Mouse (Mus musculus) adrenal gland, postnatal 4 days (tissue): ENCODE results near the gene Sardh. TPM values are rescaled to one million over a fixed set of nuclear protein-coding genes. Genes with fewer than 3 reads are reported as not detected.

ENCODE experiments used
- DNase-seq, 2 experiments: peaks; one replicate each; pipeline ENCODE4 v3.0.0; 2021 to 2022; ENCODE audit warnings: low spot score in 2 of 2, mixed read lengths in 2 of 2
- total RNA-seq, 2 experiments: library from RNA; stranded (reverse); gene quantifications; 2 replicates each; pipeline ENCODE4 v1.2.3; 2021

Gene Sardh
- total RNA-seq, 2 experiments from 2014 or later = 33.3 to 44.3 TPM

DNA sequence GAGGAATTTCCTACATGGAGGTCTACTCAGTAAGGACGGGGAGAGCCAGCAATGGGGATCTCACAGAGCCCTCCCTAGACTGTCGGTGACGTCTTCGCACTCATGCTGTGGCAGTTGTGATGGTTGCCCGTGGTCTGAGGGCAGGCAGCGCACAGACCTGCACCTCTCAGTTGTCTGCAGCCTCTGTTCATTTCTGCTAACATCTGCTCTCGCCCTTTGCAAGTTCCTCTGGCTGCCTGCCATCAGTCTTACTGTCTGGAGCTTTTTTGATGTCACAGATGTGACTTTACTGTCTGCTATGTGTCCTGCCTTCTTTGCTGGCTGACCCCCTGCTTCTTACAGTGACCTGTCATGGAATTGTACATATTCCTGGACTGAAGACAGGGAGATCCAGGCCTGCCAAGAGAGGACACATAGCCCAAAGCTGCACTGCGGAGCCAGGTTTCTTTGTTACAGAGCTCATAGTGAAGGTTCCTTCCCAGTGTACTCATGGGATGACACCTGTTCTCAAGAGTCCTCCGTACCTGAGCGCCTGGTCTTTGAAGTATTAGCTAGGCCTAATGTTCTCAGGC is 72.4 kb downstream of the Sardh start:
- no peak for DNase-seq

DNA sequence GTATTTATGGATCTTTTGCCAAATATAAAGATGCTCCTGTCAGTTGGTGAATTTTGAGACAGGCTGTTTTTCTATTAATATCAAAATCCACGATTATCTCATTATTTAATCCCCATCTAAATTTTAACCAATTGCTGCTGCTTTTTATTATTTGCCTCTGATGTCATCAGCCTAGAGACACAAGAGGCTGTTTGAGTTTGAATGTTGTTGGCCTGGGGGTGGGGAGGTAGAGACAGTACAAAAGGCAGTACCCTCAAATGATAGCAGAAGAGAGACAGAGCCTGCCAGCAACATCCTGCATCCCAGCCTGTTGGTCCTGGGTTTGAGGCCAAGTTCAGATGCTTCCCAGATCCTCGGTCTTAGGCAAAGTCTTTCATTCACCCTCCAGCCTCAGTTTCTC is 73.9 kb downstream of the Sardh start:
- DNase-seq = no peak

DNA sequence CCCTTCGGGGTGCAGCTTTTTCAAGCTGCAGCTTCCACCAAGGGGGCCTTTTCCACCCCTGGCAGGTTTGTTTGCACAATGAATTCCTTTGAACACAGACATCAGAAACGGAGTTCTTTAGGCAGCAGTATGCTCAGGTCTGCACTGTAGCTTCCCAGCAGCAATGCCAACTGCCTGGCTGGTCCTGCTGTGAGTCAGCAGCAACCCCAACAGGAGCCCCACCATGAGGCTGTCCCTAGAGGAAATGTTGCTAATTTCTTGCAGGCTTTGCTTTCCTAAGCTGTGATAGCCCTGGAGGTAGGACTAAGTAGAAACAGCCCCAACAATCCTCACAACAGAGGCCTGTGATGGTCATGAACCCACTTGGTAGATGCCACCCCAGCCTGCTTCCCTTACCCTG is 81.1 kb downstream of the Sardh start:
- DNase-seq = no peak

DNA sequence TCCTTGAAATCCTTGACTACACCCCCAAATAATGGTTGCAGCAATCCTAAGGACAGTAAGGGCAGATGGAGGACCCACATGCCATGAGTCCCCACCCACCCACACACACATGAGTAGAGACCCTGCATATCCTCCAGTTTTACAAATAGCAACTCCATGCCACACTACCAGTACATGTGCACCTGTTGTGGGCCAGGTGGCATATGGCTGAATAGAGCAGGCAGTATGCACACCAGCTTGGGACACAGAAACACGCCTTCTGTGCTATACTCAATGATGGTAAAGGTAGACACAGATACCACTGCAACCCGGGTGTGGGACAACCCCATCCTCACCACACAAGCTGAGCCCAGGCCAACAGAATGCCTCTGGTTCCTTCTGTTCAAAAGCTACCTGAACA is 82.1 kb downstream of the Sardh start:
- no peak for DNase-seq

DNA sequence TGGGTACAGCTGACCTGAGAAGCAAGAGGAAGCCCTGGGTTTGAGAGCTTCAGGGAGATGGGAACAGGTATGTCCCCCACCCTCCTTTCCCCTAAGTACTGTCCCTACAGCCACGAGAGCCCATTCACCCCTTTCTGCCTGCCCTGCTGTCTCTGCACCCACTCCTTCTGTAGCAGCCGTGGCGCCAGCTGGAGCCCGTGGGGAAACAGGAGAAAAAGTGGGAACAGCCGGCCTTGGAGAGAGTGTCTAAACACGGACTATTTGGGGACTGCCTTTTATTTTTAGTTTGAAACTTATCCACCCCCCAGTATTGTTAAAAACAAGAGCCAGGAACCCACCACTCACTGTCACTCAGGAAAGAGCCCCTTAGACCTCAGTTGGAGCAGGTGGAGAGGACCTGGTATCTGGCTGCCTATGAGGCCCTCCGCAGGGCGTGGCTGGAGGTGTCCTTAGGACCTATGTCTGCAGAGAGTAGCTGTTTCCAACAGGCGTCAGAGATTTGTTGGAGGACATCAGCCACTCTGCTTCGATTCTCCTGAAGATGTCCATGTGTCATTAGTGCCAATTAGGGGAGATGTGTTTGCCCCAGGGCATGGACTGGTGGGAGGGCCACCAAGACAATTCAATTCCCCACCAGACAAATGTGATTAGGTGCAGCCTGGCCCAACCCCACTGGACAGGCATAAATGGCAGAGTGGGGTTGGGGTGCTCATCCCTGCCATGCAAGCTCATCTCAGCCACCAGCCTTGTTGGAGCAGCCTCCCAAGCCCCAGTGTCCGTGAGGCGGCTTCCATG is 83.1 kb downstream of the Sardh start, which contains the start of gene Dbh:
TSS of gene Dbh (plus strand) at position 438 of the 795 bp plus-strand sequence.
- DNase-seq = no peak

DNA sequence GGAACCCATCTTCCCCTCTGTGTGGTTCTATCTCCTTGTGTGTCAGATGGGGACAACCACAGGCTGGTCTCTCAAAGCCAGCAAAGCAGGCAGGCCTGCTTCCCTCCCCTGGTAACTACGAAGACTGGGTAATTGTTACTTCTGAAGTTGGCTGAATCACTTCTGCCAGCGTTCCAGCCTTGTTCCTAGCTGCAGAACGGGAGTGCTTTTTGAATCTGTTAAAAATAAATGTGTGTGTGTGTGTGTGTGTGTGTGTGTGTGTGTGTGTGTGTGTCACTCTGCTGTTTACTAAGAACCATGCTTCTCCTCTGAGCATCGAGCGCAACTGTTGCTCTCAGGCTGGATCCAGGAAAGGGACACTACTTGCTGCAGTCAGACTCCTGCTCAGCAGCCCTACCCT is 84.3 kb downstream of the Sardh start:
- DNase-seq = no peak

DNA sequence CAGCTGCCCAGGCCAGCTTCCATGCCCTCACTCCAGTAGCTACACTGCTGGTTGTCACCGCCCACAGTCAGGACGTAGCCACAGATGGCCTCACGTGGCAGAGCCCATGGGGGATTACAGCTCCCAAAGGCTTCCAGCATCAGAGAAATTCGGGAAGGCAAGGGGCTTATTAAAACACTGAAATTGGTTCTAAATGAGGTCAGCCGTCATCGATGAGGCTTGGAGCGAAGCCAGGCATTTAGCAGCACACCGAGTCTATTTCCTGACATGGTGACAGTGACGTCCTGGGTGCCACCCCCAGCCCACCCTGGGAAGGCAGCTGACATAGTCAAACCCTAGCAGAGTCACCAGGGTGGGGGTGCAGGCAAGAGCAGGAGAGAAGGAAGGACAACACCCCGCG is 85.5 kb downstream of the Sardh start:
- DNase-seq = no peak

DNA sequence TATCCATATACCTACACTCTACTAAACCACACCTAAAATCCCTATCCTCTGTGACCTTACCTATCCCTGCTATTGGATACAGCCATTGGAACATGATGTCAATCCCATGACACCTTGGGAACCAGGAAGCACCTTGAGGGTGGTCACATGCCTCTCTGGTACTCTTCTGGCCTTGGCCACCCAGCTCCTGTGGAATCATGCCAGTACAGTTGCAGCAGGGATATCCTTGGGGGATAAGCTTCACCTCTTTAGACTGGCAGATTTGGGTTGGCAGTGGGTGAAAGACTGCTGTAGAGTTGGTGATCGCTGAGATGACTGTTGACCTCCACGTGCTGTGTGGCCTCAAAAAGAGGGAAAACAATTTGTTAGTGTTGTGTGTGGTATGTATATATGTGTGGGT is 86.6 kb downstream of the Sardh start:
- DNase-seq = no peak

DNA sequence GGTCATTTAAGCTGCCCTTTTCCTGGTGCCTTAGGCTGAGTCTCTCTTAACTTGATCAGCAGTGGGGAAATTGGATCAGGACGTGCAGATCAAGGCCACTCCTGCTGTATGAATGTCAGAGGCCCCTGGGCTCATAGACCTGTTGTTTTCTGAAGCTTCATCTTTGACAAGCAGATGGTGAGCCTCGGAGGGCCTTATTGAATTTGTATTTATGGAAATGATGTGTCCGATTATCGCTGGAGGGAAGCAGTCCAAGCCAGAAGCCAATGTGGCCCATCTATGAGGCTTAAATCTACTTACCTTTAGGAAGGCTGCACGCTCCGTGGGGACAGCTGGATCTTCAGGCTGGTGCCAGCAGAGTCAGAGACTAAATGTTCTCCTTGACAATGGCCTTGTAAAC is 91.5 kb downstream of the Sardh start:
- DNase-seq = no peak

DNA sequence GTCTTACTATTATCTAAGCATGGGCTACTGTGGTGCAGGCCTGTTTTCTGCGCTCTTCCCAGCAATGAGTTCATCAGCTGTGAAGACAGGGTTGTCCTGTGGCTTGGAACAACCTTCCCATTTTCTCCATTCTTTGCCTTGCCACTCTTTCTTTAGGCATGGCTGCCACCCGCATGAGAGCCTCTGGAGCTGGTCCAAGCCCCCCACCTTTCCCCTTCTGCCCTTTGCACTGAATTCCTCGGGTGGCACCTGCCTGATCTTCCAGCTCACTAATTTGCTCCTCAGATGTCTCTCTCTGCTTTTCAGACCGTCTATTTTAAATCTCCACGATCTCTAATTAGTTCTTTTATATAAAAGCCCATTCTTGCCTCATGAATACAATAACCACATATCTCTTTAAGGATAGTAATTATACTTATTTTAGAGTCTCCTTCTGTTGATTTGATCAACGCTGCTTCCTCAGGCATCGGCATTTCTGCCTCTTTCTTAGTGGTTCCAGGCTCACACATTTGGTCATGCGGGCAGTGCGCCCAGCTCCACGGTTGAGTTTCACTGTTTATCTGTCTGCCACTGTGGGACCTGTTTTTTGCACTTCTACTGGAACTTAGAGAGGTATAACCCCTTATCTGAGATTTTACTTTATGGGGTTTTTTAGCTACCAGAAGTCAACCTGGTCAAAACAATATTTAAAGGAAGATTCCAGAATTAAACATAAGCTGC is 93.5 kb downstream of the Sardh start:
- no peak for DNase-seq

DNA sequence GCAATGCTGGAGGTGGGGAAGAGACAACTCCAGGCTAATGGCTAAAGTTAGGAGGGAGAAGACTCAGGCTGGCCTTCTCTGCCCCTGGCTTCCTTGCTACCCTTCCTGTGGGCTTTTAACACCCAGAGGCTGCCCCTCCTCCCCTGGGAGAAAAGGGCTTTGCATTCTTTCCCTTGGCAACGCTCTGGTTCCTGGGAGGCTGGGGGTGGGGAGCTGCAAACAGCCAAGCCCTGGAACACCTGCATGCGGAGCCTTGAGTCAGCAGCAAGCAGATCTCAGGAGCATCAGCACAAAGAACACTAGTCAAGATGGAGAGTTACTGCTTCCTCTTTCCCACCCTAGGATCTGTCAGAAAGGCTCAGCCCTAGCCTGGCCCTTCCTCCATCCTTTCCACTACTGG is 98.7 kb downstream of the Sardh start:
- DNase-seq = no peak

DNA sequence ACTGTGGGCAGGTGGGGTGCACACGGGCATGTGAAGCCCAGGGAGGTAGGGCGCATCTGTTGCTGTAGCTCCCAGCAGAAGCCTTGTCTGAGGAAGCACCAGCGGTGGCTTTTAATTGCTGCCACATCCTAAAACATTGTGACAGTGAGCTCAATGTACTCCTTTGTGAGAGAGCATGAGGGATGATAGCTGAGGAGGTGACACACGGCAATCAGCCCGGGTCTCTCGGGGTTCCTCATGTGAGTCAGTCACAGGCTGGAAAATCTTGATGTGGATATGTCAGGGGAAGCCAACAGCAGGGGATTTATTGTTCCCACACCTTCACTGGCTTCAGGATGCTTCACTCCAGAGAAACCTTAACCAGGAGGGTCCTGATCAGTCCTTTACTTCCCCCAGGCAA is 101.3 kb downstream of the Sardh start:
- DNase-seq = no peak

DNA sequence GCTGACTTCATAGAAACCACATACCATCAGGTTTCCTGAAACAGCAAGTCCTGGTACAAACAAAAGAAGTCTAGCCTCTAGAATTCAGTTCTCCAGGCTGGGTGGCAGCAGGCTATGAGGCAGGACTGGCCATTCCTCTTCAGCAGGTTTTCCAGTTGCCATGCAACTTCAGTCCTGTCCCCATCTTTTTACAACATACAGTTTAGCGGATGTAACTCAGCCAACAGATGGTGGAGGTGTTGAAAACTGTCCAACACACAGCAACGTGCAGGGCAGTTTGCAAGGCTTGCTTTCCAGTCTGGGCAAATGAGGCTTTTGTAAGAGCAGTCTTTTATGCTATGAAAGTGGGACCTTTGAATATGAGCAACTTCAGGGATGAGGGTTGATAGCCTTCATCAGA is 103.2 kb downstream of the Sardh start:
- DNase-seq = no peak

DNA sequence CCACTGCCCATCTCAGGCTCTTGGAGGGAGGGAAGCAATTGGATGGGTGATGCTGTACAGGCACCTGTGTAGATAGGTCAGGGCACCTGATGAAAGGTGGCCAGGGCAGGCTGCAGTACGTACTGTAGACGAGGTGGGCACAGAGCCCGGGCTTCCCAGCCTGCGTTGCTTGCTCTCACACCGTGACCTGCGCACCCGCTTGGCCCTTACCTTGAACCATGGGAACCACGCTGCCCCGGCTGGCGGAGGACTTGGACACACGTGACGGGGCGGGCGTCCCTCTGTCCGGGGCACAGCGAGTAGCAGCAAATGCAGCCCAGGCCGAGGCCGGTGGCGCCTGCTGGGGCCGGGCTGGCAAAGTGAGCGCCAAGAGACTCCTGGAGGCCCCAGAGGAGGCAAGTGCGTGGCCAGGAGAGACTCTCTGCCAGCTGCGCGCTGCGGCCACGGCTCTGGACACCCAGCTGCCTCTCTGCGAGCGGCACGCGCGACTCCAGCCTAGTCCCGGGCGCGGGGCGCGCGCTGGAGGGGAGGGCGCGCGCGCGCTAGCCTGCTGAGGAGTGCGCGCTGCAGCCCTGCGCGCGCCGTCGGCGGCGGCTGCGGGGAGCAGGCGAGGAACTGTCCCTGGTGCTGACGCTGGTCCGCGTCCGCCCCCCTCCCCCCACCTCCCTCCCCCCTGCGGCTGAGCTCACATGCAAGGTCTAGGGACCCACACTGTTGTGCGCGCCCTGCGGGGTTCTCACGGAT is 106.0 kb downstream of the Sardh start, which contains the start of gene Fam163b:
TSS of gene Fam163b (minus strand) at position 542 of the 744 bp plus-strand sequence.
- DNase-seq = peak; percentile 16 to 21

Other genes with a start within 250 kb of the Sardh start
- 10 to 100 TPM; 49.8 to 53.7 TPM for gene Cacfd1, start 238.4 kb downstream of the Sardh start, total RNA-seq
- 1 to 10 TPM; 1.3 TPM for gene Slc2a6, start 220.3 kb downstream of the Sardh start, total RNA-seq
- gene Mymk, start 176.2 kb downstream of the Sardh start, total RNA-seq = 1 to 10 TPM in 1 of 2 experiments, under 1 TPM in 1; 0.59 to 1.8 TPM
- gene Adamtsl2, start 169.0 kb downstream of the Sardh start, total RNA-seq = 10 to 100 TPM in 1 of 2 experiments, 1 to 10 TPM in 1; 9.6 to 13.5 TPM
- 1 to 10 TPM; 4.0 to 5.0 TPM for gene Fam163b, start 105.8 kb downstream of the Sardh start, total RNA-seq
- 100 to 1,000 TPM; 515 to 549 TPM for gene Dbh, start 83.1 kb downstream of the Sardh start, total RNA-seq
- 10 to 100 TPM; 30.9 to 34.5 TPM for gene Vav2, start 178.7 kb upstream of the Sardh start, total RNA-seq
- 1 to 10 TPM; 7.7 to 7.8 TPM for gene Brd3os, start 194.0 kb upstream of the Sardh start, total RNA-seq